Mouse (Mus musculus) testis, postnatal 14 days (tissue): ENCODE results near the gene Slc35e4.
"Not testable (repeated sequence)": the region's sequence is repeated elsewhere in the genome, so short reads cannot be mapped to it uniquely, and the experiment has no call there.

Experiments used
- DNase-seq: peaks from one replicate; pipeline ENCODE4 v3.0.0; 2021; ENCODE audit warnings: low spot score

Gene Slc35e4

GRCm38 (mm10) chr11:3918738-3919137, 4.3 kb upstream of the Slc35e4 start:
- DNase-seq, result no peak

DNA sequence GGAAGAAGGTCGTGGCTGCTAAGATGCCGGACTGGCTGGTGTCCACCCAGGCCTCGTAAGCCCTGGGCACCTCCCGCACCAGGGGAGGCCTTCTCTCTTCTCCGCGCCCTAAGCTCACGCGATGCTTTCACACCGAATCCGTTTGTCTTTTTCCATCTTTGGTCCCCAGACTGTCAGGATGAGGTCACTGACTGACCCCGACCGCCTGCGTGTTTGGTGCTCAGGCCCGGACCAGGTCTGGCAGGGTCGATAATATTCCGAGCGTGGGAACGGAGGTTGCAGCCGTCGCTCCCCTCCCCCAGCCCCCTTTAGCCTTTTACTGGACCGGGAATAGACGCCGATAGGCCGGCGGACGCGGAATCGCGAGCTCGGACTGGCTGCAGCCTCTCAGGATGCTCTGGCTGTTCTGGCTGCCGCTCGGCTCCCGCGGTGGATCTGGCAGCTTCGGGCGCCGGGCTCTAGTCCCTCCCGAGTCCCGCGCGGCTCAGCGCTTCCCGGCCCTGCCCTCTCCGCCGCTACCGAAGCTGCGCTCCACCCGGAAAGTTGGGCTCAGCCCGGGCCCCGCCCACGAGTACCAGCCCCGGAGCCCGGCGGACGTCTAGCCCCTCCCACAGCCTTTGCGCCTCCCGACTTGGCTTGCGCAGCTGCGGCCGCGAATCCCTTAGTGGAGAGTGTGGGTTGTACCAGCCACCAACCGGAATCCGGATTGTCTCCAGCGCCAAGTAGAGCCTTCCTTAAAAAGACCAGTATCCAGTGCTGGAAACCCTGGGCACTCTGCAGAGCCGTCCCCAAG, 952 bp downstream of the Slc35e4 start:
- peak; percentile 83 for DNase-seq

DNA sequence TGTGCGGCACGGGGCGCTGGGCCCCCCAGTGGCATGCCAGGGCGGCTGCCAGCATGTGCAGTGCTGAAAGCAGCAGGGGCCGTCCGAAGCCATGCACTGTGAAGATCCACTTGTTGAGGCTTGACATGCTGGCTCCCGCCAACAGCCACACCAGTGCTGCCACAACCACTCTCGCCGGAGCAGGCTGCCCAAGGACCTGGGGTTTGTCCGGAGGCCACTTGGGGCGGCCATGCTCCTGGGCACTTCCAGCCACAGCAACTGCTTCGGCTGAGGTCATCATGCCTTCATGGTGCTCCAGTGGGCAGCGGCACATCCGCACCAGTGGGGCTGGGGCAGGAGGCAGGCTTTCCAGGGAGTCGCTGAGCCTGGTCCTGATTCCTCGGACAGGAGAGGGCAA, 1.6 kb downstream of the Slc35e4 start:
- no peak for DNase-seq

DNA sequence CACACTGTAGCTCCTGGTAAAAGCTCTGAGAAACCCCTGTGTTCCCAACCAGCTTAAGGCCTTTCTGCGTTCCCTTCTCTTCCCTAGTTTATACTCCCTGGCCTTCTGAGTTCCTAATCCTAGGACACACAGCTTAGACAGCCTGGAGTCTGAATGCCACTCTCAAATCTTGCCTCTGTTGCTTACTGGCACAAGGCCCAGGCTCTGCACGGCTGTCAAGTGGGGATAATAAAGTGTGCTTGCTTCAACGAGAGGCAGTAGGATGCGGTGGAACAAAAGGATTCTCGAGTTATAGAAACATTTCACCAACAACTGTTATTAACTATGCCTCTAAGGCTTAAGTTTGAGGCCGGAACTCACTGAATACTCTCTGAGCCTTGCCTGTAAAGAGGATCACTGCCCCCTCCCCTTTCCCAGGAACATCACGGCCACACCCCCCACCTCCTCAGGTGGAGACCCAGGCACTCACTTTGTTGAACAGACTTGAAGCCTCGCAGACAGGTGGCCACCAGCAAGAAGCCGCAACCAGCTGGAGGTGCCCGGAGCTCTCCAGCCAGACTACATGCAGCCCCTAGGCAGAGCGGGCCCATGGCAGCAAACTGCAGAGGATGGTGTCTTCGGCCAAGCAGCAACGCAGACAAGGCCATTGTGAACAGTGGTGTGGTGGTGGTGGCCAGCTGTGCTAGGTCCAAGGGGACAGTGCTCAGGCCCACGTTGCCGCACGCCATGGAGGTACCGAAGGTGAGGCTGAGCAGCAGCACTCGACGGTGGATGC, 2.2 kb downstream of the Slc35e4 start:
- no peak for DNase-seq

GRCm38 (mm10) chr11:3911440-3911839, 3.0 kb downstream of the Slc35e4 start:
- not testable (repeated sequence) for DNase-seq

GRCm38 (mm10) chr11:3910513-3911310, 3.8 kb downstream of the Slc35e4 start:
- no peak for DNase-seq

GRCm38 (mm10) chr11:3909236-3909635, 5.2 kb downstream of the Slc35e4 start:
- no peak for DNase-seq

- DNase-seq, result no peak
These were observed 9.0 kb downstream of the Slc35e4 start for GRCm38 (mm10) chr11:3905446-3905845.

- no peak for DNase-seq
These were observed 9.8 kb downstream of the Slc35e4 start for GRCm38 (mm10) chr11:3904673-3905072.

GRCm38 (mm10) chr11:3903046-3903445, 11.4 kb downstream of the Slc35e4 start:
- DNase-seq, result peak; percentile 49

- no peak for DNase-seq
These were observed 11.9 kb downstream of the Slc35e4 start for GRCm38 (mm10) chr11:3902516-3902915.

DNA sequence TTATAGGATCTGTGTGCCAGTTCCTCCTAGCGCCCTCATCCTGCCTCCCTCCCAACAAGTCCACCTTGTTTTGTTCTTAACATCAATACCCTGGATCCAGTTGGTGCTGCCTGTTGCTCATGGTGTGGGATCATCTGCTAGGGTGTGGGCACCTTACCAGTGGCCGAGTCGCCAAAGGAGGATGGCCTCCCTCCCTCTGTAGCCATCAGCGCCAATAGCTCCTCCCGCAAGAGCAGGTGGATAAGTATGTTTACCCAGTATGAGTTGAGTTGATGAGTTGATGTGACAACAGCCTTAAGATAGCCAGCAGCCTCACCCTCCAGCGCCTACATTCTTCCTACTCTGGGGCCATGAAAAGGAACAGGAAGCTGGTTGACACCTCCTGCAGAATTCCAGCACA, 14.2 kb downstream of the Slc35e4 start:
- no peak for DNase-seq

GRCm38 (mm10) chr11:3895933-3896332, 18.5 kb downstream of the Slc35e4 start:
- no peak for DNase-seq

DNA sequence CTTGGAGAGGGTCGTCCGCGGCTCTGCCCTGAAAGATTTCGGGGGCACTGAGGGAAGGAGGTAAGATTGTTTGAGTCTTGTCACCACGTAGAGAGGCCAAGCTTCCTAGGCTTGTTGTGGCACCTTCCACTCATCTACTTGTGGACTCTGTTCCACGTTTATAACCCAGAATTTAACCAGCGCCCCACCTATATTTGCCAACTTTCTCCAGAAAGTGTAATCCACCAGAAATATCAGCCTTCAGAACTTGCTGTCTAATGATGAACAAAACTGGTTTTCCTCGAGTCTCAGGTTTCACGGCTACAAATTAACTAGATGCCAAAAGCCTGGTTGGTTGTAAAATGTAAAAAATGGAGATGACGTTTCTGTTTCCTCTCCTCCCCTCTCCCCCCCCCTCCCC, 19.0 kb downstream of the Slc35e4 start:
- no peak for DNase-seq

DNA sequence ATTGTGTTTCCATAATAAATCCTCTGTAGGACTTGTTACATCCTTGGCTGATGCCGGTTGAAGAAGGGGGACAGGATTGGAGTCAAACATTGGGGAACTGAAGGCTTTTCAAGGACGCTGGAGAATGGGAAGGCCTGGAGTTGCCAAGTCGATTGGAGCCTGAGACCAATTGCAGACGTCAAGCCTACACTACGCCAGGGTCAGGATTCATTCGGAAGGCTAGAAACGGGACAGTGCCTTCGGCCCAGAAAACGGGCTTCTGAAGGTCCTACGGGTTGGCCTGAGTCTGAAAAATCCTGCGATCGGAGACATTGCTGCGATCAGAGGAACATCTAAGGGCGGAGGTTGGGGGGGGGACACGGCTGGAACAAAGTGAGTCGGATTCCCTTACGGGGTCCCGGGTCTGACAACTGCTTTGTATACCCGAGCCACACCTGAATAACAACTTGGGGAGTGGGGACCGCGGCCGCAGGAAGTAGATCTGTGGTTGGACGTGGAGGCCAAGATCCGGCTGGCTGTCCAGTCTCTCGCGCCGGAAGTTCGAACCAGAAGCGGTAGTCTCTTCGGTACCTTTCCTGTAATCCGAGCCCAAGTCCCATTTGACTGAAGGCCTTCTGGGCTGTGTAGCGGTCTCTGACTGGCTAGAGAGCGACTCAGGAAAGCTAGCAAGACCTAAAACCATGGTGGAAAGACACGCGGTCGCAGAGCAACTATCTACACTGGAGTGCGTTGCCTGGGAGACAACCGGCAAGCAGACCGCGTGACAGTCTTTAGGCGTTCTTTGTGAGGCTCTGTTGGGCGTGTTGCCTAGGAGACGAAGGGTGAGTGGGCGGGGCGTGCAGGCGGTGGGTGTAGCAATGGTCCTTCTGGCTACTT, 19.8 kb downstream of the Slc35e4 start, which contains the start of the genes 4921536K21Rik and Dusp18:
Gene 4921536K21Rik, minus strand, starts transcription at position 693 of the 876 bp plus-strand sequence.
Gene Dusp18, plus strand, starts transcription at position 835 of the 876 bp plus-strand sequence.
- DNase-seq, result peak; percentile 92

GRCm38 (mm10) chr11:3893970-3894369, 20.5 kb downstream of the Slc35e4 start:
- DNase-seq, result no peak

- DNase-seq, result no peak
These were observed 27.1 kb downstream of the Slc35e4 start for GRCm38 (mm10) chr11:3887331-3887730.

DNA sequence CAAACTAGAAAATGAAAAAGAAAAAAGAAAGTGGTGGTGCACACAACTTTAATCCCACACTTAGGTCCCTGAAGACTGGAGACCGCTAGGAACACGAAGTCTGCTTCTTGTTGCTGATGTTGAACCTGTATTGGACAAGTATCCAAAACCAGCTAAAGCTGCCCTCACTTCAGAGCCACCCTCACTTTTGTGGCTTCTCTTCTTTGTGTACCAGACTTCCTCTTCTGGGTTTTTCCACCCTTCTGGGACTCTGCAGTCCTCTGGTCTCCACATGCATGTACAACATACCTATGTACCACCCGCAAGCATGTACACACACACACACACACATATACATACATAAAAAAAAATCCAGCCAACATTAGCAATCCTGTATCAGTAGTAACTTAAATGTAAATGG, 30.8 kb downstream of the Slc35e4 start:
- no peak for DNase-seq

GRCm38 (mm10) chr11:3879836-3880235, 34.6 kb downstream of the Slc35e4 start:
- peak; percentile 64 for DNase-seq

GRCm38 (mm10) chr11:3878660-3879059, 35.8 kb downstream of the Slc35e4 start:
- no peak for DNase-seq

GRCm38 (mm10) chr11:3876419-3876818, 38.0 kb downstream of the Slc35e4 start:
- no peak for DNase-seq
